Mouse (Mus musculus): Measurements from ENCODE around the gene 4932438A13Rik. TPM values are rescaled to one million over a fixed set of nuclear protein-coding genes. Genes with fewer than 3 reads are reported as not detected.

4932438A13Rik gene
- total RNA-seq (2021) = 42.4 and 48.5 TPM in 2 replicates
- long read RNA-seq, partial matches to known transcripts = 0 of 1 reads
- long read RNA-seq, other reads (novel, unspliced or antisense) = 1 of 1 reads

GRCm38 (mm10) chr3:36862721-36863275 lies at the start of gene 4932438A13Rik:
Gene 4932438A13Rik (plus strand): TSS chr3:36863104.
- peak; percentile 100 for DNase-seq

GRCm38 (mm10) chr3:36816633-36817032 lies 46.3 kb upstream of the 4932438A13Rik start:
- no peak for DNase-seq

- no peak for DNase-seq
Measured at GRCm38 (mm10) chr3:36819402-36819801, 43.5 kb upstream of the 4932438A13Rik start.

- DNase-seq = no peak
Measured at GRCm38 (mm10) chr3:36821037-36821436, 41.9 kb upstream of the 4932438A13Rik start.

GRCm38 (mm10) chr3:36825098-36825497 lies 37.8 kb upstream of the 4932438A13Rik start:
- no peak for DNase-seq

- DNase-seq = no peak
Measured at GRCm38 (mm10) chr3:36825554-36825953, 37.4 kb upstream of the 4932438A13Rik start.

GRCm38 (mm10) chr3:36827274-36828025 lies 35.5 kb upstream of the 4932438A13Rik start:
- DNase-seq = no peak

- DNase-seq = no peak
Measured at GRCm38 (mm10) chr3:36830218-36830617, 32.7 kb upstream of the 4932438A13Rik start.

GRCm38 (mm10) chr3:36834426-36834825 lies 28.5 kb upstream of the 4932438A13Rik start:
- no peak for DNase-seq

- DNase-seq = no peak
Measured at GRCm38 (mm10) chr3:36834832-36835231, 28.1 kb upstream of the 4932438A13Rik start.

- DNase-seq = no peak
Measured at GRCm38 (mm10) chr3:36835525-36836203, 27.2 kb upstream of the 4932438A13Rik start.

GRCm38 (mm10) chr3:36836833-36837232 lies 26.1 kb upstream of the 4932438A13Rik start:
- no peak for DNase-seq

- DNase-seq = peak; percentile 50
Measured at GRCm38 (mm10) chr3:36840650-36841555, 22.0 kb upstream of the 4932438A13Rik start.

- DNase-seq = no peak
Measured at GRCm38 (mm10) chr3:36853733-36854440, 9.0 kb upstream of the 4932438A13Rik start.

- no peak for DNase-seq
Measured at GRCm38 (mm10) chr3:36861411-36862410, 1.2 kb upstream of the 4932438A13Rik start.

- no peak for DNase-seq
Measured at GRCm38 (mm10) chr3:36863427-36863826, 523 bp downstream of the 4932438A13Rik start.

- no peak for DNase-seq
Measured at GRCm38 (mm10) chr3:36863881-36864280, 977 bp downstream of the 4932438A13Rik start.

GRCm38 (mm10) chr3:36864466-36864865 lies 1.6 kb downstream of the 4932438A13Rik start:
- DNase-seq = no peak

- DNase-seq = no peak
Measured at GRCm38 (mm10) chr3:36905372-36905771, 42.5 kb downstream of the 4932438A13Rik start.

GRCm38 (mm10) chr3:36917832-36918231 lies 54.9 kb downstream of the 4932438A13Rik start:
- DNase-seq = no peak
